Mouse (Mus musculus): ENCODE results near the gene Myo7a. TPM values are rescaled to one million over a fixed set of nuclear protein-coding genes. Genes with fewer than 3 reads are reported as not detected.

Gene Myo7a
- total RNA-seq, 2 experiments from 2014 or later, result 22.0 to 43.7 TPM

Other genes starting within 250 kb of the Myo7a start
- not detected in 2 replicates for gene Gdpd4, start 199.6 kb downstream of the Myo7a start, total RNA-seq (2014; fragmentation: Nextera tagmentation)
- gene Gdpd4, start 199.6 kb downstream of the Myo7a start, total RNA-seq (2017), result not detected in 2 replicates
- gene Omp, start 26.0 kb upstream of the Myo7a start, total RNA-seq (2014; fragmentation: Nextera tagmentation), result 0.32 and 0.64 TPM in 2 replicates
- gene Omp, start 26.0 kb upstream of the Myo7a start, total RNA-seq (2017), result 0.31 TPM in 1 of 2 replicates, not detected in the other
- 3.2 and 5.2 TPM in 2 replicates for gene Capn5, start 58.8 kb upstream of the Myo7a start, total RNA-seq (2014; fragmentation: Nextera tagmentation)
- gene Capn5, start 58.8 kb upstream of the Myo7a start, total RNA-seq (2017), result 1.2 and 1.3 TPM in 2 replicates
- gene B3gnt6, start 80.0 kb upstream of the Myo7a start, total RNA-seq (2014; fragmentation: Nextera tagmentation), result 0.58 TPM in 1 of 2 replicates, not detected in the other
- gene B3gnt6, start 80.0 kb upstream of the Myo7a start, total RNA-seq (2017), result not detected in 2 replicates
- 42.7 and 49.6 TPM in 2 replicates for gene Acer3, start 201.7 kb upstream of the Myo7a start, total RNA-seq (2014; fragmentation: Nextera tagmentation)
- gene Acer3, start 201.7 kb upstream of the Myo7a start, total RNA-seq (2017), result 42.1 and 48.8 TPM in 2 replicates
- 0.43 TPM in 1 of 2 replicates, not detected in the other for gene Tsku, start 241.8 kb upstream of the Myo7a start, total RNA-seq (2014; fragmentation: Nextera tagmentation)
- not detected in 2 replicates for gene Tsku, start 241.8 kb upstream of the Myo7a start, total RNA-seq (2017)